Mouse (Mus musculus) stomach, postnatal 0 days (tissue): Measurements from ENCODE around the gene Apbb1ip. TPM values are rescaled to one million over a fixed set of nuclear protein-coding genes. Genes with fewer than 3 reads are reported as not detected.

Experiments
- ATAC-seq: fragments of 200-750 bp; cut with Nextera tagmentation; 2 replicates; pipeline ENCODE4 v1.8.0; 2017; ENCODE audit not compliant: low FRiP score, low TSS enrichment
- DNase-seq: peaks from one replicate; pipeline ENCODE4 v3.0.0-alpha.2; 2016; ENCODE audit warnings: low spot score
- H3K27ac ChIP-seq: fragments of 300-500 bp; sonication (generic); replicated peaks from 2 replicates; pipeline ENCODE4 v1.5.1; 2014; ENCODE audit warnings: mild to moderate bottlenecking, control low read depth
- H3K27me3 ChIP-seq: fragments of 300-500 bp; sonication (generic); 2 replicates; pipeline ENCODE4 v1.6.1; 2014; ENCODE audit warnings: low read length; ENCODE audit not compliant: control insufficient read depth, insufficient read depth
- H3K36me3 ChIP-seq: fragments of 300-500 bp; sonication (generic); 2 replicates; pipeline ENCODE4 v1.6.1; 2014; ENCODE audit warnings: low read length, mixed read lengths; ENCODE audit not compliant: control insufficient read depth, insufficient read depth
- H3K4me1 ChIP-seq: fragments of 300-500 bp; sonication (generic); replicated peaks from 2 replicates; pipeline ENCODE4 v1.6.1; 2014; ENCODE audit warnings: antibody characterized with exemption; ENCODE audit not compliant: control insufficient read depth, insufficient read depth
- H3K4me2 ChIP-seq: fragments of 300-500 bp; sonication (generic); replicated peaks from 2 replicates; pipeline ENCODE4 v1.6.1; 2014; ENCODE audit warnings: low read depth, mild to moderate bottlenecking, control low read depth, moderate library complexity
- H3K4me3 ChIP-seq: fragments of 300-500 bp; sonication (generic); 2 replicates; pipeline ENCODE4 v1.5.1; 2014; ENCODE audit warnings: low read depth, low read length, control low read depth
- H3K9ac ChIP-seq: fragments of 300-500 bp; sonication (generic); 2 replicates; pipeline ENCODE4 v1.6.1; 2014; ENCODE audit warnings: mild to moderate bottlenecking, low read length, control low read depth, mixed read lengths
- H3K9me3 ChIP-seq: fragments of 300-500 bp; sonication (generic); 2 replicates; pipeline ENCODE4 v1.6.1; 2016; ENCODE audit warnings: low read length; ENCODE audit not compliant: control insufficient read depth
- CTCF ChIP-seq: IDR thresholded peaks from 2 replicates; pipeline ENCODE4 v1.5.1; 2016; ENCODE audit warnings: antibody characterized with exemption, low read depth, mild to moderate bottlenecking, moderate library complexity
- EP300 ChIP-seq: optimal IDR thresholded peaks from 2 replicates; pipeline ENCODE3; 2016; ENCODE audit warnings: antibody characterized with exemption
- WGBS: fragments of 180-500 bp; shearing (Covaris S2); extraction: QIAGEN DNeasy Blood & Tissue Kit; methylation state at CpG from one replicate; pipeline ENCODE4 v1.1.7; 2014; 5-methylcytosine and 5-hydroxymethylcytosine counted together
- polyA plus RNA-seq: library from polyadenylated mRNA; unstranded; fragments of >200 nt; fragmentation: Nextera tagmentation; extraction: Ambion mirVana; gene quantifications from 2 replicates; pipeline ENCODE4 v1.2.1, GENCODE M21; 2015

The Apbb1ip gene
- polyA plus RNA-seq, 1 experiment from 2014 or later, result 1.5 TPM

DNA sequence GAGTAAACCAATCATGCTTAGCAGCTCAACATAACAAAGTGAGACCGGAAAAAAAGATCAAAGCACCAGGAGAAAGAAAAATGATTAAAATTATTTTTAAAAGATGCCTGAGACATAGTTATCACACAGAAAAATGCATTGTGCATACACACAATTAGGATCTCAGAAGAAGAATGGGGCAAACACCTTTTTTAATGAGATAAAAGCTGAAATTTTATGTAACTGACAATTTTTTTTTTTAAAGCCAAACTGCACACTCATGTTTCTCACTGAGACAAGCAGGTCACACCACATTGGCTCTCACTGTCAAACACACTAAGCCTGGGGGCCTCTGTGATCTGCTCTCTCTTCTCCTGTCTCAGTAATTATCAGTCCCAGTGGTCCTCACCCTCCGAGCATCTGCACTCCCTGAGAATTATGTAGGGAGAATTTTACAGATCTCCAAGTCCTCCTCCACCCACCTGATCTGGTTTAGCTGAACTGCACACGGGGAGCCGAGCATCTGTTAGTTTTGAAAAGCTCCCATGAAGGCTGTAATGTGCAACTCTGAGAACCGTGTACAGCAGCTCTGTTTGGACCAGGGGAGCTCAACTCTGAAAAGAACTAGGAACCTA, 9.0 kb upstream of the Apbb1ip start:
- no peak for TF ChIP-seq CTCF
- no peak for TF ChIP-seq EP300
- Histone ChIP-seq H3K27me3 (no peaks in the 10 kb centered on the region), H3K4me3 (no peak overlapping the region), H3K4me2 (no peak overlapping the region), H3K4me1 (no peaks in the 10 kb centered on the region), H3K9me3 (no peaks in the 10 kb centered on the region), H3K9ac (no peak overlapping the region), H3K27ac (no peak overlapping the region), H3K36me3 (no peaks in the 10 kb centered on the region)
- 70% methylated on average over 5 of the region's 5 CpGs for WGBS
- DNase-seq (no peak), ATAC-seq (no peak)

- Histone ChIP-seq H3K27ac (no peak overlapping the region), H3K27me3 (no peaks in the 10 kb centered on the region), H3K4me1 (no peaks in the 10 kb centered on the region), H3K36me3 (no peaks in the 10 kb centered on the region), H3K9me3 (no peaks in the 10 kb centered on the region), H3K4me3 (no peak overlapping the region), H3K4me2 (no peak overlapping the region), H3K9ac (no peak overlapping the region)
- ATAC-seq (no peak), DNase-seq (no peak)
- TF ChIP-seq CTCF (no peak), EP300 (no peak)
Measured at GRCm38 (mm10) chr2:22771311-22771710, 2.6 kb upstream of the Apbb1ip start.

- Histone ChIP-seq H3K4me2 (peak overlapping the region; percentile 64), H3K4me1 (no peaks in the 10 kb centered on the region), H3K4me3 (peak overlapping the region; percentile 33), H3K36me3 (no peaks in the 10 kb centered on the region), H3K27ac (no peak overlapping the region; the same call in 1 of the 2 replicates), H3K9me3 (no peaks in the 10 kb centered on the region), H3K27me3 (no peaks in the 10 kb centered on the region), H3K9ac (peak overlapping the region; percentile 45)
- DNase-seq (peak; percentile 59), ATAC-seq (peak; percentile 61)
- TF ChIP-seq EP300 (no peak), CTCF (no peak)
- 2% methylated on average over 28 of the region's 28 CpGs for WGBS
Measured at GRCm38 (mm10) chr2:22774181-22774751, 372 bp downstream of the Apbb1ip start.

DNA sequence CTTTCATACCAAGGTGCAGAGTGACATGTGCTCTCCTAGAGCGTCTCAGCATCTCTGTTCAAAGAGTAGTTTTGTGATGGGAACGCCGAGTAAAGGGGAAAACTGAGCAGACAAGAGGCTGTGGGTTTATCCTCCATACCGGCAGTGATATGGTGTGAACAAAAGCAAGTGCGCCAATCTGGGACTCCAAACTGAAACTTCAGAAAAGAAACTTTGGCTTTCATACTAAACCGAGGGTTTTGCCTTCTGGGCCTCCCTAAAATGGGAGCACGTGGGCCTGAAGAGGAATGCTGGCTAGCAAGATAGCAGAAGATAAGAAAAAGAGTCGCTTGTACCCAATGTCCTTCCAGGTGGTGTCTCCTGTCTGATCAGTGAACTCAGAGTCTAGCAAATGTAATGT, 1.3 kb downstream of the Apbb1ip start:
- ATAC-seq (no peak), DNase-seq (no peak)
- Histone ChIP-seq H3K27me3 (no peaks in the 10 kb centered on the region), H3K9ac (no peak overlapping the region), H3K4me2 (0 out of 2 replicates have a peak overlapping the region, but pooled peaks have one; percentile 8), H3K27ac (no peak overlapping the region), H3K4me3 (peak overlapping the region; percentile 8; the same call in 1 of the 2 replicates), H3K4me1 (no peaks in the 10 kb centered on the region), H3K9me3 (no peaks in the 10 kb centered on the region), H3K36me3 (no peaks in the 10 kb centered on the region)
- WGBS, result 54% methylated on average over 8 of the region's 8 CpGs
- no peak for TF ChIP-seq EP300
- TF ChIP-seq CTCF, result no peak

GRCm38 (mm10) chr2:22775681-22776080, 1.8 kb downstream of the Apbb1ip start:
- H3K36me3 ChIP-seq, result no peaks in the 10 kb centered on the region
- DNase-seq (no peak), ATAC-seq (no peak)
- no peak overlapping the region for H3K4me2 ChIP-seq
- H3K27me3 ChIP-seq, result no peaks in the 10 kb centered on the region
- TF ChIP-seq CTCF, result no peak
- no peak for TF ChIP-seq EP300
- no peak overlapping the region for H3K9ac ChIP-seq
- no peak overlapping the region for H3K27ac ChIP-seq
- no peaks in the 10 kb centered on the region for H3K9me3 ChIP-seq
- 43% methylated on average over 3 of the region's 3 CpGs for WGBS
- no peak overlapping the region for H3K4me3 ChIP-seq
- H3K4me1 ChIP-seq, result no peaks in the 10 kb centered on the region

DNA sequence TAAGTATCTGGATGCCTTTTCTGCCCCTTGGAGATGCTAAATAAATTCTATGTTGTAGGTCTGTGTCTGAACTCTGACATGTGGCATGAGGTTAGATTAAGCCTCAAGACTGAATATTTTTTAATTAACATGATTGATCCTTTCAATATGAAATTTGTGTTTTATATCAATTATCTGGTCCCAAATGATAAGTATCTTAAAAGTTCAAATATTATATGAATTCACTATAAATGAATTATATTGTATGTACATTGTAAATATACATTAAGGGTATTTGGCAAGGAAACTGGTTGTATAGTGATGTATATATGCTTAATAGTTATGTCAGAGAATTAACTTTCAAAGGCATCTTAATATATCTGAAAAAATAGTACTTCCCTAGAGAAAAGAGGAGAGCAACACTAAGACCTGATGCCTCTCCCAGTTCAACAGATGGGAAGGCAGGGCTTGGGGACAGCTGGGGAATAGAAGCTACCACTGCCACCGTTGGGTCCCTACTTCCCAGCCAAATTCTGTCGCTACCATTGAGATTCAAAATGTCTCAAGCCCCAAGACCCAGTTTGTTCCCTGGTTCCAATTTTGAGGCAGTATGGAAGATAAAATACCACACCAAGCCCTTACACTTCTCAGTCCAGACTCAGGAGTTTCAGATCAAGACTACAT, 2.8 kb downstream of the Apbb1ip start:
- Histone ChIP-seq H3K4me1 (no peaks in the 10 kb centered on the region), H3K9me3 (no peaks in the 10 kb centered on the region), H3K36me3 (no peaks in the 10 kb centered on the region), H3K4me3 (no peak overlapping the region), H3K27ac (no peak overlapping the region), H3K4me2 (no peak overlapping the region), H3K9ac (no peak overlapping the region), H3K27me3 (no peaks in the 10 kb centered on the region)
- TF ChIP-seq CTCF, result no peak
- TF ChIP-seq EP300, result no peak
- 71% methylated on average over 2 of the region's 2 CpGs for WGBS
- no peak for ATAC-seq
- no peak for DNase-seq
